Mouse (Mus musculus) adrenal gland, postnatal 25 days (tissue): ENCODE results near the gene Irf1. TPM values are rescaled to one million over a fixed set of nuclear protein-coding genes. Genes with fewer than 3 reads are reported as not detected.
"Not testable (repeated sequence)": the region's sequence is repeated elsewhere in the genome, so short reads cannot be mapped to it uniquely, and the experiment has no call there.

Source experiments
- DNase-seq: peaks from one replicate; pipeline ENCODE4 v3.0.0; 2021; ENCODE audit warnings: mixed read lengths
- long read RNA-seq: library from polyadenylated mRNA; stranded (forward); transcript quantifications from one replicate; pipeline ENCODE4 v2.0.0, GENCODE M21; 2021
- total RNA-seq: library from RNA; stranded (reverse); gene quantifications from 2 replicates; pipeline ENCODE4 v1.2.3, GENCODE M21; 2021

Irf1 gene
- 30.4 and 33.8 TPM in 2 replicates for total RNA-seq
- long read RNA-seq, transcript Irf1-202 (10 exons, 2,137 nt) = major isoform, 24 of 49 reads
- long read RNA-seq, transcript Irf1-201 (10 exons, 2,069 nt) = minor isoform, 10 of 49 reads
- long read RNA-seq, partial matches to known transcripts = 4 of 49 reads
- long read RNA-seq, other reads (novel, unspliced or antisense) = 11 of 49 reads

- peak; percentile 95 for DNase-seq
Observed at GRCm38 (mm10) chr11:53769760-53770124, at the start of gene Irf1. Gene Irf1, plus strand, starts transcription at chr11:53770014.

- DNase-seq = peak; percentile 22
Observed at GRCm38 (mm10) chr11:53720715-53721114, 49.1 kb upstream of the Irf1 start, which contains the start of gene Il5. Gene Il5, plus strand, starts transcription at chr11:53720794.

GRCm38 (mm10) chr11:53731457-53731856 lies 38.4 kb upstream of the Irf1 start:
- no peak for DNase-seq

GRCm38 (mm10) chr11:53732244-53732643 lies 37.6 kb upstream of the Irf1 start:
- DNase-seq = no peak

GRCm38 (mm10) chr11:53733824-53734223 lies 36.0 kb upstream of the Irf1 start:
- DNase-seq = no peak

GRCm38 (mm10) chr11:53734431-53734830 lies 35.4 kb upstream of the Irf1 start:
- DNase-seq = no peak

GRCm38 (mm10) chr11:53734970-53735681 lies 34.7 kb upstream of the Irf1 start:
- DNase-seq = no peak

- DNase-seq = peak; percentile 49
Observed at GRCm38 (mm10) chr11:53735682-53736245, 34.0 kb upstream of the Irf1 start.

GRCm38 (mm10) chr11:53736771-53737572 lies 32.8 kb upstream of the Irf1 start:
- peak; percentile 74 for DNase-seq

GRCm38 (mm10) chr11:53737573-53737946 lies 32.3 kb upstream of the Irf1 start:
- peak; percentile 48 for DNase-seq

- no peak for DNase-seq
Observed at GRCm38 (mm10) chr11:53742353-53742752, 27.5 kb upstream of the Irf1 start.

- DNase-seq = no peak
Observed at GRCm38 (mm10) chr11:53745260-53745659, 24.6 kb upstream of the Irf1 start.

- DNase-seq = no peak
Observed at GRCm38 (mm10) chr11:53747985-53748384, 21.8 kb upstream of the Irf1 start.

GRCm38 (mm10) chr11:53748614-53749013 lies 21.2 kb upstream of the Irf1 start:
- no peak for DNase-seq

- no peak for DNase-seq
Observed at GRCm38 (mm10) chr11:53749306-53749705, 20.5 kb upstream of the Irf1 start.

GRCm38 (mm10) chr11:53749716-53750352 lies 20.0 kb upstream of the Irf1 start:
- no peak for DNase-seq

GRCm38 (mm10) chr11:53755011-53755595 lies 14.7 kb upstream of the Irf1 start:
- DNase-seq = no peak

- no peak for DNase-seq
Observed at GRCm38 (mm10) chr11:53757612-53758011, 12.2 kb upstream of the Irf1 start.

- not testable (repeated sequence) for DNase-seq
Observed at GRCm38 (mm10) chr11:53758033-53758432, 11.8 kb upstream of the Irf1 start.

- DNase-seq = no peak
Observed at GRCm38 (mm10) chr11:53758791-53759351, 10.9 kb upstream of the Irf1 start.

- DNase-seq = no peak
Observed at GRCm38 (mm10) chr11:53759545-53760406, 10.0 kb upstream of the Irf1 start.
